Mouse (Mus musculus) liver, adult 2 months (tissue): Measurements from ENCODE around the gene Fermt1.

Experiments
- CTCF ChIP-seq: fragments of 200-500 bp; IDR thresholded peaks from 2 replicates; pipeline ENCODE4 v1.5.1; 2011; ENCODE audit warnings: low read depth, low read length, control low read depth
- POLR2A ChIP-seq: fragments of 200-500 bp; IDR thresholded peaks from 2 replicates; pipeline ENCODE4 v1.6.1; 2011; ENCODE audit warnings: low read length, control low read depth; ENCODE audit not compliant: insufficient read depth; ENCODE audit errors: extremely low read depth

GRCm38 (mm10) chr2:132876991-132877390 is 68.7 kb downstream of the Fermt1 start:
- TF ChIP-seq POLR2A, result no peak
- TF ChIP-seq CTCF, result no peak
